Mouse (Mus musculus): ENCODE results near the gene Emc3. TPM values are rescaled to one million over a fixed set of nuclear protein-coding genes. Genes with fewer than 3 reads are reported as not detected.
A peak's percentile ranks its signal among the peaks of the same experiment; 100 is the strongest.

The Emc3 gene
- polyA plus RNA-seq, 1 experiment from 2014 or later = 87.8 TPM

DNA sequence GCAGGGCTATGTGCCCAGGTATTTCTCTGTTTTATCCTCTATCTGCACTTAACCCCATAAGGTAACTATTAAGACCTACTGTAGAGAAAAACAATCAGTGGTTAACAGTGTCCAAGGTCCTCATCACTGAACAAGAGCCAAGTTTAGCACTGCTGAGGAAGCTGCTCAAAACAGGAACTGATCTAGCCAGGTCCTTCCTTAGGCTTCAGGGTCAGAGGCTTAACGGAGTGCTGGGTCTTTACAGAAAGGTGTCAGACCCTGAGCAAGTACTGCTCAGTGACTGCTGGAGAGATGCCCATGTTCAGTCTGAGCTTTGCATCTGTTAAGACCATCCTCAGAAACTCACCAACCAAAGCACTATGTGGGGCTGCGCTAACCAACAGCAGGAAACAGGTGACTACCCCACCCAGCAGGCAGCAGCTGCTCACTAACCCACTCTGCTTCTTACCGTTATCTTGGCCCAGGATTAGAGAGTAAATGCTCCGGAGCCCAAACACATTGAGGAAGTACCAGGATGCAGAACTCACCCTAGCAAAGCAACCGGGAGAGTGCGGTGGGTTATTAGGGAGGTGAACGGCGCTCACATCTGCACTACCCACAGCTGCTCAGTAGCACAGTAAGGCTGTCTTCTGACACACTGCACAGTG lies 13.9 kb downstream of the Emc3 start:
- no peak overlapping the region for H3K4me3 ChIP-seq
- H3K27me3 ChIP-seq = no peaks in the 10 kb centered on the region
- no peaks in the 10 kb centered on the region for H3K9me3 ChIP-seq (replicated peaks)
- H3K27ac ChIP-seq = no peak overlapping the region
- WGBS = 95% methylated on average over 8 of the region's 8 CpGs
- H3K9ac ChIP-seq = no peak overlapping the region
- H3K4me2 ChIP-seq = no peak overlapping the region
- peaks cover 95% of the 10 kb centered on the region for H3K36me3 ChIP-seq (ENCODE audit: poor library complexity, severe bottlenecking)
- H3K4me1 ChIP-seq = no peaks in the 10 kb centered on the region
- no peak for ATAC-seq

GRCm38 (mm10) chr6:113514600-113514999 lies 16.9 kb downstream of the Emc3 start:
- no peaks in the 10 kb centered on the region for H3K27me3 ChIP-seq
- H3K9ac ChIP-seq = no peak overlapping the region
- no peaks in the 10 kb centered on the region for H3K4me1 ChIP-seq
- H3K27ac ChIP-seq = no peak overlapping the region
- no peak overlapping the region for H3K4me3 ChIP-seq
- no peak for ATAC-seq
- no peaks in the 10 kb centered on the region for H3K9me3 ChIP-seq (replicated peaks)
- H3K4me2 ChIP-seq = no peak overlapping the region
- H3K36me3 ChIP-seq (ENCODE audit: poor library complexity, severe bottlenecking) = peaks cover 69% of the 10 kb centered on the region
- WGBS = 95% methylated on average over 3 of the region's 3 CpGs

- Histone ChIP-seq H3K36me3 (ENCODE audit: poor library complexity, severe bottlenecking) (peaks cover 63% of the 10 kb centered on the region), H3K9me3 (replicated peaks) (no peaks in the 10 kb centered on the region), H3K4me1 (no peaks in the 10 kb centered on the region), H3K9ac (no peak overlapping the region), H3K4me2 (no peak overlapping the region), H3K27me3 (no peaks in the 10 kb centered on the region), H3K4me3 (no peak overlapping the region), H3K27ac (no peak overlapping the region)
- 96% methylated on average over 6 of the region's 6 CpGs for WGBS
- no peak for ATAC-seq
Observed at GRCm38 (mm10) chr6:113513944-113514343, 17.5 kb downstream of the Emc3 start.

DNA sequence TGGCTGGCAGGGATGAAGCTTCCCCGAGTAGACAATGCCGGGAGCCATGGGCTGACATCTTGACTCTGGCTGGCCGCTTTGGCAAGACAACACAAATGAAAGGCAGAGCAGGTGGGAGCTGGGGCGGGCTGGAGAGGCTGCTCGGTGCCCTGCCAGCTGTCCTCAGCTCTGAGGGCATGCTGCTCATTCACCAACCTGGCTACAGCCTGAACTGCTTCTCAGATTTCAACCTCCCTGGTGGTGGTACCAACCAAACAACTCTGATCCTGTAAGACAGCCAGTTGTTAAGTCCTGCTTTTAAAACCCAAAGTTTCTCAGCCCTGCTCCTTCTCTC lies 22.5 kb downstream of the Emc3 start:
- H3K27me3 ChIP-seq = no peaks in the 10 kb centered on the region
- H3K27ac ChIP-seq = no peak overlapping the region
- no peak overlapping the region for H3K4me2 ChIP-seq
- WGBS = 46% methylated on average over 5 of the region's 5 CpGs
- no peak for ATAC-seq
- H3K36me3 ChIP-seq (ENCODE audit: poor library complexity, severe bottlenecking) = peaks cover 13% of the 10 kb centered on the region
- H3K9me3 ChIP-seq (replicated peaks) = no peaks in the 10 kb centered on the region
- H3K9ac ChIP-seq = no peak overlapping the region
- no peak overlapping the region for H3K4me3 ChIP-seq
- H3K4me1 ChIP-seq = no peaks in the 10 kb centered on the region

GRCm38 (mm10) chr6:113508272-113508946 lies 23.0 kb downstream of the Emc3 start:
- no peak overlapping the region for H3K9ac ChIP-seq
- H3K4me3 ChIP-seq = no peak overlapping the region
- no peak overlapping the region for H3K27ac ChIP-seq
- no peaks in the 10 kb centered on the region for H3K9me3 ChIP-seq (replicated peaks)
- no peak overlapping the region for H3K4me2 ChIP-seq
- 66% methylated on average over 7 of the region's 7 CpGs for WGBS
- no peaks in the 10 kb centered on the region for H3K27me3 ChIP-seq
- no peak for ATAC-seq
- H3K4me1 ChIP-seq = no peaks in the 10 kb centered on the region
- H3K36me3 ChIP-seq (ENCODE audit: poor library complexity, severe bottlenecking) = peaks cover 8% of the 10 kb centered on the region

DNA sequence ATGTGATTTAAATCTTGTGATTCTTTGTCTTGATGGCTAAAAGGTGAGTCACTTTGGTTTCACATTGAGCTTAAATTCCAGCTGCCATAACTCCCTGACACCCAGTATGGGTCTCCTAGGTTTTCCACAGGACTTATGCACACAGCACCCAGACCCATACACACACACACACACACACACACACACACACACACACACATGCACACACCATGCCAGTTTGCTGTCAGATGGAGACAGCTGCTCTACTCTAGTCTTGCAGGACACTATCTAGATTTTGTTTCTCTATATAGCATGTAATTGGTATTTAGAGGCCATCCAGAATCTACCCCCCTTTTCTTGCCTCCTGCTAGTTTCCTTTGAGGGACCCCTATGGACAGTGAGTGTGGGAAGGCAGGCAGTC lies 24.3 kb downstream of the Emc3 start:
- Histone ChIP-seq H3K9ac (no peak overlapping the region), H3K27ac (no peak overlapping the region), H3K4me3 (no peak overlapping the region), H3K4me2 (no peak overlapping the region), H3K9me3 (replicated peaks) (no peaks in the 10 kb centered on the region), H3K27me3 (no peaks in the 10 kb centered on the region), H3K4me1 (no peaks in the 10 kb centered on the region), H3K36me3 (ENCODE audit: poor library complexity, severe bottlenecking) (0 out of 2 replicates have a peak, but pooled peaks cover under 1% of the 10 kb centered on the region)
- no peak for ATAC-seq

DNA sequence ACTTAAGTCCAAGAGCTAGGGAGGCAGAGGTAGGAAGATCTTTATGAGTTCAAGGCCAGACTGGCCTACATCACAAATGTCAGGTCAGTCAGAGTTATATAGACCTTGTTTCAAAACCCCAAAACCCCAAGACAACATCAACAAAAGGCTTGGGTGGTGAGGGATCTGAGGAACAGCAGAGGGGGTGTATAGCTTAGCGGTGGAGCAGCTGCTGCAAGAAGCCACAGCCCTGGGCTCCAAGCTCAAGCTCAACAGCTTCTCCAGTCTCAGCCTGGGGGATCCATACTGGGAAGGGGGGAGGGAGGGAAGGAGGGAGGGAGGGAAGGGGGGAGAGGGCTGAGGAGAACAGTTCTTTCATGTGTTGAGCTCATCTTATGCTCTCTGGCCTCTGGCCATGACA lies 25.8 kb downstream of the Emc3 start:
- Histone ChIP-seq H3K27me3 (peaks cover 5% of the 10 kb centered on the region; the same call in 1 of the 2 replicates), H3K9ac (no peak overlapping the region), H3K27ac (no peak overlapping the region), H3K4me2 (no peak overlapping the region), H3K4me1 (peaks cover 6% of the 10 kb centered on the region; the same call in 1 of the 2 replicates), H3K4me3 (no peak overlapping the region), H3K36me3 (ENCODE audit: poor library complexity, severe bottlenecking) (no peaks in the 10 kb centered on the region), H3K9me3 (replicated peaks) (no peaks in the 10 kb centered on the region)
- no peak for ATAC-seq
- 100% methylated on average over 1 of the region's 1 CpGs for WGBS

- no peak for ATAC-seq
Observed at GRCm38 (mm10) chr6:113502801-113503200, 28.7 kb downstream of the Emc3 start.

DNA sequence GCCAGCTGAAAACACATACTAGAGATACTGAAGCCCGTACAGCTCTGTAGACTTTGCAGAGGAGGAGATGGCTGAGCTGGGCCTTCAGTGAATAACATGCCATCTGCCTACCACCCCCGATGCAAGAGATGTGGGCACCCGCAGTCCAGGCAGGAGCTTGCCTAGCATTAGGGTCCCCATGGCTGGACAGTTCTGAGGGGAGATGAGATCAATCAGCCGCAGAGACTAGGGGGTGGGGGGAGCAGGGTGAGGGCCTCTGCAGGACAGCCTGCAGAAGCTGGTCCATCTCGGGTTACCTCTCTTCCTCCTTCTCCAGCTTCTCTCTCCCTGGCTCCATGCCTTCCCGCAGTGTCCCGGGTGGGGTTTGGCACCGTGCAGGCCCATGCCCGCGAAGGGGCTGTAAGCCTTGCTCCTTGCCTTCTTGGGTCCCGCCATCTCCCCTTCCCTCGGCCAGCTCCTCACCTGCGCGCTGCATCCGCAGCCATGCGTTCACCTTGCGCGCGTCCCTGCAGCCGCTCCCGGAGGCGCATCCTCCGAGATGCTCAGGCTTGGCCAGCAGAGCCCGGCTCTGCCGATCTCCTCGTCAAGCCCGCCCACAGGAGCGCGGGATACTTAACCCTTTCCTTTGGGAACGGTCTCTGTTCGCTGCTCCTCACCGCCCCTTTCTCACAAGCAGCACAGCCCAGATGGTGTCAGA lies 29.9 kb downstream of the Emc3 start, which contains the start of gene Prrt3:
Gene Prrt3 (minus strand): TSS at position 544 of the 697 bp plus-strand sequence.
- Histone ChIP-seq H3K4me2 (peak within 1 kb of the TSS; percentile 83), H3K4me1 (peaks cover 6% of the 10 kb centered on the region; the same call in 1 of the 2 replicates), H3K27me3 (peaks cover 7% of the 10 kb centered on the region; the same call in 1 of the 2 replicates), H3K4me3 (peak within 1 kb of the TSS; percentile 59), H3K36me3 (ENCODE audit: poor library complexity, severe bottlenecking) (no peaks in the 10 kb centered on the region), H3K9ac (peak within 1 kb of the TSS; percentile 75), H3K9me3 (replicated peaks) (no peaks in the 10 kb centered on the region), H3K27ac (no peak within 1 kb of the TSS)
- peak; percentile 89 for ATAC-seq
- 2% methylated on average over 32 of the region's 32 CpGs for WGBS

More at GRCm38 (mm10) chr6:113502801-113503200, 28.7 kb downstream of the Emc3 start:
- Histone ChIP-seq H3K4me1 (peaks cover 6% of the 10 kb centered on the region; the same call in 1 of the 2 replicates), H3K27me3 (peaks cover 7% of the 10 kb centered on the region; the same call in 1 of the 2 replicates), H3K9me3 (replicated peaks) (no peaks in the 10 kb centered on the region), H3K27ac (no peak overlapping the region), H3K4me3 (no peak overlapping the region), H3K9ac (no peak overlapping the region), H3K4me2 (no peak overlapping the region), H3K36me3 (ENCODE audit: poor library complexity, severe bottlenecking) (no peaks in the 10 kb centered on the region)
- WGBS = 49% methylated on average over 2 of the region's 2 CpGs

GRCm38 (mm10) chr6:113499346-113499745 lies 32.1 kb downstream of the Emc3 start:
- peaks cover 19% of the 10 kb centered on the region for H3K27me3 ChIP-seq
- no peak overlapping the region for H3K4me3 ChIP-seq
- no peak overlapping the region for H3K27ac ChIP-seq
- no peaks in the 10 kb centered on the region for H3K9me3 ChIP-seq (replicated peaks)
- peaks cover 15% of the 10 kb centered on the region for H3K4me1 ChIP-seq
- no peak overlapping the region for H3K9ac ChIP-seq
- H3K36me3 ChIP-seq (ENCODE audit: poor library complexity, severe bottlenecking) = no peaks in the 10 kb centered on the region
- no peak for ATAC-seq
- no peak overlapping the region for H3K4me2 ChIP-seq
- WGBS = 80% methylated on average over 6 of the region's 6 CpGs

GRCm38 (mm10) chr6:113495071-113495675 lies 36.3 kb downstream of the Emc3 start:
- H3K27me3 ChIP-seq = peaks cover 12% of the 10 kb centered on the region
- WGBS = 59% methylated on average over 28 of the region's 28 CpGs
- H3K36me3 ChIP-seq (ENCODE audit: poor library complexity, severe bottlenecking) = peaks cover 32% of the 10 kb centered on the region
- peak overlapping the region; percentile 63 for H3K4me2 ChIP-seq
- H3K9me3 ChIP-seq (replicated peaks) = no peaks in the 10 kb centered on the region
- peak overlapping the region; percentile 40 for H3K4me3 ChIP-seq
- peaks cover 12% of the 10 kb centered on the region for H3K4me1 ChIP-seq
- peak; percentile 2; the same call in 1 of the 2 replicates for ATAC-seq
- H3K9ac ChIP-seq = 0 out of 2 replicates have a peak overlapping the region, but pooled peaks have one; percentile 50
- H3K27ac ChIP-seq = no peak overlapping the region
